Mouse (Mus musculus): ENCODE data around the gene Speer2.

GRCm38 (mm10) chr16:69904303-69904702 lies 40.8 kb upstream of the Speer2 start:
- no peak for TF ChIP-seq CTCF (conservative IDR thresholded peaks at IDR 0.05; ENCODE audit: insufficient read depth, insufficient read length, low read depth, low read length)
- no peak for TF ChIP-seq POLR2A (IDR thresholded peaks at IDR 0.05; ENCODE audit: low read depth, low read length)

Measured in kidney, adult 2 months (tissue).